Mouse (Mus musculus) monocyte, adult 5-6 weeks (primary cell): ENCODE results near the gene Cyb561d1. TPM values are rescaled to one million over a fixed set of nuclear protein-coding genes. Genes with fewer than 3 reads are reported as not detected.

Experiments used
- ATAC-seq: fragments of 153-309, 156-312 bp; replicated peaks from 2 replicates; pipeline ENCODE4 v1.8.0; 2017; ENCODE audit warnings: mild to moderate bottlenecking; ENCODE audit not compliant: low TSS enrichment, insufficient number of reproducible peaks, severe bottlenecking, poor library complexity, low FRiP score
- total RNA-seq: library from RNA; stranded (forward); fragments of 200-1000, 200-491, 200-594 nt; gene quantifications from 3 replicates; pipeline ENCODE4 v1.2.3, GENCODE M21; 2017

Cyb561d1 gene
- total RNA-seq, 1 experiment from 2014 or later = 15.0 TPM

DNA sequence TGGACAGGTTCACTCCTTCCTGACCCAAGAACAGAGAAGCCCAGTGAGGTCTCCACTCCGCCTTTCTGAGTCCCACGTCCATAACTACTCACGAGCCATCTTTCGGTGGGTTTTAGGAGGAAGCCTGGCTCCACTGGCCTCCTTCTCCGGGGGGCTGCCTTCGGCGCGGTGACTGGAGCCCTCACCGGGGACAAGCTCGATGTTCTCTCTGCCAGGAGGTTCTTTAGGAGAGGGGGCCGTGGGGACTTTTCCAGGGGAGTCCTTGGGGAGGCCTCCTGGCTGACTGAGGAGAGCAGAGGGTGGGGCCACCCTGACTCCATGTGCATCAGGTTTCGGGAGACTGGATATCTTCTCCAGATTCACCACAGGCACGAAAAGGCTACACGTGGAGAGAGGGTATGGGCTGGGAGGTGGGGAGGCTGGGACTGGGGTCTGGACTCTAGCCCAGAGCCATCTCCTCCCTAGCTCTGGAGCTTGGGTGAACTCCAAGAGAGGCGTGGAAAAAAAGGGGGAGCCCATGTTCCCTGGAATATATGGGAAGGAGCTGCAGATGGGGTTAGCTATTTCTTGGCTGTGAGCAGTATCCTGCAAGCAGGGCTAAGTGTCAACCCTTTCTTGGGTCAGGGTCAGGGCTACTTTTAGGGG is 5.8 kb upstream of the Cyb561d1 start:
- no peak for ATAC-seq

DNA sequence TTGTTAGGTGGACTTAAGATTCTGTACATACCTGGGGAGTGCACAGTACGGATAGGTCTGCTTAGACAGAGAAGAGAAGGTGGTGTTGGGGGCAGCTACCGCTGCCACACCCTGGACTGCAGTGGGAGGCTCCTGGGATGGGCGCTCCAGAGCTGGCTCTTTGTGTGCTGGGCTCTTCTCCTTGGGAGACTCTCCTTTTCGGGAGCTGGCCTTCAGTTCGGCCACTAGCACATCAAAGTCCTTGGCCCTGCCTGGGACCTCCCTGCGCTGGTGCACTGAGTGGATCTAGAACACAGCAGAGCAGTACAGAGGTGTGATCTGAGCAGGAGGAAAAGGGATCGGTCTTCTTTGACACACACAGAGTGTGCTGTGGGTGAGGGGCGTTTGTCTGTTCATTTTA is 4.6 kb upstream of the Cyb561d1 start:
- ATAC-seq = no peak

DNA sequence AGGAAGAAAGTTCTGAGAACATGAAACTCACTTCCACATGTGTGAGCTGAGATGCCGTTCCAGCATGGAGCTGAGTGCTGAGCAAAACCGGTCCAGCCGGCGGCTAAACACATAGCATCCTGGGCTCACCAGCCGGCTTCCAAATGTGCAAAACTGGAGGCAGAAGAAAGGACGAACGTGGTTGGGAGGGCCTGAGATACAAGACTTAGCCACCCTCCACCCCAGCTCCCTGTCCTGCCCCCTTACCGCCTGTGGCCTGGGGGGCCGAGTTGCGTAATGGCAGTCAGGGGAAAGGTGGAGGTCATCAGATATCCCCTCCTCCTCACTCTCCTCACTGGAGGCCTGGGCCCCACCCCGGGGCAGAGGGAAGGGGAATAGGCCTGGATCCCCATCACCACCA is 3.5 kb upstream of the Cyb561d1 start:
- ATAC-seq = no peak

DNA sequence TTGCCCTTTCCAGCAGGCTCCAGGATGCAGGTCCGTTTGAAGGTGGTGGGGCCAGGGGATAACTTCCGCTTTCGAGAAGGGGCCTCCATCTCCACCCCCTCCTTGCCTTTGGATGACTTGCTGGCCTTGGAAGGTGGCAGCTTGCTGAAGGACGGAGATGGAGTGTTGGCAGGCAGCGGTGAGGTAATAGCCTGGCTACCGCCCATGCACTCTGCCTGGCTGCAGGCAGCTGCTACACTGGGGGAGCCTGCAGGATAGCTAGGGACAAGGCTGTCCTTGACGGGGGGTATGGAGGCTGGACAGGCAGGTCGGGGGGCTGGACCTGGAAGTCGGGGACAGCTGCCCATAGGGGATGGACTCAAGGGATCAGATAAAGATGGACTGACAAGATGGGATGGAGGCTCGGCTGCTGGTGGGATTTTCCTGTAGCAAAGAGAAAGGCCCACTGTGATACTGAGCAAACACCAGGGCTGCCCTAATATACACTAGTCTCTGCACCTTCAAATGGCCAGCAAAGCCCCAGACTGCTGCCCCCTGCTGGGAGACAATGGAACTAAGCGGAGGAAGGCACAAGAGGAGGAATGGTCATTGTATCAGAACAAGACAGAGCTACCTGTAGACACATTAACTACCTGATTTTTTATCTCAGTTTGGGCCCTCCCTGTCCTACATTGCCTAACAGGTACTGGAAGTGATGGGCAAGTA is 2.8 kb upstream of the Cyb561d1 start:
- peak; percentile 47 for ATAC-seq

DNA sequence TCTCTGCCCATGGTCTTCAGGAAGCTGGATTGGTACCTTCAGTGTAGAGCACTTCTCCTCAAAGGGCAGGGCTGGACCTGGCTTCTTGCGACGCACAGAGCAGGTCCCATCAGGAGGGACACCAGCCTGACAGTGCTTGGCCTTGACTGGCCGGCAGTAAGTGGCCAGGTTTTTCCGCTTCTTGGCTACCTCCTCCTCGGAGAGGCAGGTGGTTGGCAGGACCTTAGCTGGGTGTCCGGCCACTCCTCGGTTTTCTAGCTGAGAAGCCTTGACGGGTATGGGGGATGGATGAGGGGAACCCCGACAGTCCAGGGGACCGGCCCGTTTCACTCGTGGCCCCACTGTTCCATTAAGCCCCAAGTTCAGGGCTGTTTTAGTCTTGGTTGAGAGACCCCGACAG is 2.2 kb upstream of the Cyb561d1 start:
- ATAC-seq = no peak

DNA sequence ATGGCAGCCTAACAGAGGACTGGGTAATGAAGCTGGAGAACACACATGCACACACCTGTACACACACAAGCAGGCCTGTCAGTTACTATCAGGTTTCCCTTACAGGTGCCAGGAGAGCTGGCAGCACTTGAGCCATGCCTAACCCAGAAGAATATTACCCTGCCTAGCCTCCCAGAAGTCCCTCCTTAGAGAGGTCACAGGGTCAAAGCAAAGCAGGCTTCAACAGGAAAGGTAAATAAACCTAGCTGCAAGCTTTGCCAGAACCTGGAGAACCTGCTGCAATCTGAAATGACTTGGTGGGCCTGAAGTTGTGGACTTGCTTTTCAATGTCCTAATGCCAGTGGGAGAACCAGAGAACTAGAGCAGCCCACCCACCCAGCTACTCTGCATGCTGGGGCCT is 1.5 kb upstream of the Cyb561d1 start:
- no peak for ATAC-seq

DNA sequence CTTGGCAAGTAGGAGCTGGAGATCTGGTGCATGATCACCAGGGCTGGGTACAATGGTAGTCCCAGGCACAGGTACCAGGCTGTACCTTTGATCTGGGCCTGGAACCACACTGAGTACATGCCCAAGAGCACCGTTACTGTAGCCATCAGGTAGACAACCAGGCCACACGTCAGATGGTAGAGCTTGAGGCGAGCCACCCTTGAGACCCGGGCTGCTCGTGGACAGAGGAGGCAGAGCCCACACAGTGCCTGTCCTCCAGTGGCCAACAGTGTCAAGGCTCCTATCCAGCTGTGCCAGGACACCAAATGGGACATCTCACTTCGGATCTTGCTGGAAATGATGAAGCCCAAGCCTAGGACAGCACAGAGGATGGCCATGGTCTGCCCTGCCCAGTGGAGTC is 1.8 kb downstream of the Cyb561d1 start:
- no peak for ATAC-seq

DNA sequence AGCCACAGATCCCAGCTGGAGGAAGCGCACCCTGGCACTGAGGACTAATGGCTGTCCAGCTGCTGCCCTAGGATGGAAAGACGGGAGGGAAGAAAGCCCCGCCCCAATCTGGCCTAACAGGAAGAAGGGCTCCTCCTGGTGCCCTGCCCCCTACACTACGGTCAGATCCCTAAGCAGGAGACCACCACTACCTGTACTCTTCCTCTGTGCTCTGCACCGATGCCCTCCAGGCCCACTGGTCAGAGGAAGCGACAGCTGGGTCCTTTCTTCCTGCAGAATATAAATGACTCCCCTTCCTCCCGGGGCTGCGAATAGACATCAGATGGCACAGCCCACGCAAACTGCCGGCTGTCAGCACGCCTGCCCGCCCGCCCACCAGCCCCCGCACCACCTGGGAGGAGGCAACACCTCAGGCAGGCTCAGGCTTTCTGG is 3.9 kb downstream of the Cyb561d1 start:
- ATAC-seq = no peak

DNA sequence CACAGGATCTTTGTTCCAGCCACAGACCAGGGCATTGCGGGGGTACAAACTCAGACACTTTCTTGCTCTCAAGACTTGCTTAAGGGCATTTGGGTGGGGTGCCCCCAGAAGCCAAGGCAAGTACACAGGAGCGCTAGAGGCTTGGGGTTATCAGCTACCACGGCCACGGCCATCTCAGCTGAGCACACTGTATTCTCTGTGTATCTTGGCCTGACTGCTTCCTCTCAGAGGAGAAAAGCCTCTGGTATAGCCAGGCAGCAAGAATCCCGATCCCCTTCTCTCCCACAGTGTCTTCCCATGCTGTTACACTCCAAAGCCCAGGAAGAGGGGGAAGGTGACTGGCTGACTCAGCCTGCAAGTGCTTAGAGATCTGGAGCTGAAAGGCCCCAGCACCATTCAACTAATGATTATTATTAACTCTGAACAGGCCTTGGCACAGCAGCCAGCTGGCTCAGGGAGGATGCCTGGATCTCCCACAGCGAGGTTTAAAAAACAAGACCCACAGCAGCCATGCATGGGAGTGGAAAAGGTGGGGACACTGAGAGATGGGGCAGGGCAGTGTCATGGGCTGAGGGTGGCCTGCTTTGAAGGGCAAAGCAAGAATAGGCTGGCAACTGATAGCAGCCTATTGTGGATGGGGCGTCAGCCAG is 4.9 kb downstream of the Cyb561d1 start:
- ATAC-seq = no peak

DNA sequence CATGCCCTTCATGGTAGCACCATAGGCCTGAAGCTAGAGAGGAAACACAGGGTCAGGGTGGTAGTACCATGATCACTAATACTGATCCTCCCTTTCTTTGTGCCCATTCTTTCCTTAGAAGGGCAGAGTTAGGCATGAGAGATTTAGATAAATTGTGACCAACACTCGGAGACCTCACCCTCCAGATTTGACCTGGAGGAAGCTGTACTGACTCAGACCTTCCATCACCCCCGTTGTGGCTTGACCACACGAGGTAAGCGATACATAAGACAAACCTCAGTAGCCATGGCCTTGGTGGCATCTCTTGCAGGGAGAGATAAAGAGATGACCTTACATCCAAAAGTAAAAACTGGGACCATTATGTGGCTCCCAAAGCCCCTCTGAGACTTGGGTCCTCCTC is 5.7 kb downstream of the Cyb561d1 start:
- no peak for ATAC-seq

DNA sequence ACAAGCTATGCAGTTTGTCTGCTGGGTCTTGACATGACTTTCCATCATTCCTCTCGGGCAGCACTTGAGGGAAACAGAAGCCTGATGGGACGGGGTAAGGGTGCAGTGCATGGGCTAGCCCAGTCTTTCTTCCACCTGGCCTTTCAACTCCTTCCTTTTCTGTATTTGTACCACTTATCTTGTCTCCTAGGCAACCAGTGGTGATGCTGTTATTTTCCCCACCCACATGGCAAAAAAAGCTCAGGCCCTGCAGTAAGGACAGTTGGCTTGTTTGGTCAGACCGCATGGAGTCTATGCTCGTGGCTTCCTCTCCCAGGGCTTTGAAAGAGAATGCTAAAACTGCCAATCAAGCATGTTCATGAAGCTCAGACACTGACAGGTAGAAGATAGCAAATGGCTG is 7.3 kb downstream of the Cyb561d1 start:
- no peak for ATAC-seq

DNA sequence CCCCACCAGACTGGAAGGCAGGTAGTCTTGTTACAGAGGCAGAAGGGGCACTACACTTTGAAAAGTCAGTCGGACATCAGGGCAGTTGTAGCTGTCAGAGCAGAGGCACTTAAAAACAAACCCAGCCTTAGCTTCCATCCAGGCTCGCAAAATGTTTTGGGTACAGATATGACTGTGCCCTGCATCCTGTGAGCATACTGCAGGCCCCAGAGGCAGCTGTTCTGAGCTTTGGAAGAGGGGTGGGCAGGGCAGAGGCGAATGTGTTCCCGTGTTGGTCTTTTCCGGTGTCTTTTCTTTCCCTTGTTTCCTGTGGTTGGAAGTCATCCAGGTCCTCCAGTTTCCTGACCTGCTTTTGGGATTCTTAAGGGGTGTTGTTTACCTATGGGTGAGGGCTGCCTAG is 11.1 kb downstream of the Cyb561d1 start:
- ATAC-seq = no peak

DNA sequence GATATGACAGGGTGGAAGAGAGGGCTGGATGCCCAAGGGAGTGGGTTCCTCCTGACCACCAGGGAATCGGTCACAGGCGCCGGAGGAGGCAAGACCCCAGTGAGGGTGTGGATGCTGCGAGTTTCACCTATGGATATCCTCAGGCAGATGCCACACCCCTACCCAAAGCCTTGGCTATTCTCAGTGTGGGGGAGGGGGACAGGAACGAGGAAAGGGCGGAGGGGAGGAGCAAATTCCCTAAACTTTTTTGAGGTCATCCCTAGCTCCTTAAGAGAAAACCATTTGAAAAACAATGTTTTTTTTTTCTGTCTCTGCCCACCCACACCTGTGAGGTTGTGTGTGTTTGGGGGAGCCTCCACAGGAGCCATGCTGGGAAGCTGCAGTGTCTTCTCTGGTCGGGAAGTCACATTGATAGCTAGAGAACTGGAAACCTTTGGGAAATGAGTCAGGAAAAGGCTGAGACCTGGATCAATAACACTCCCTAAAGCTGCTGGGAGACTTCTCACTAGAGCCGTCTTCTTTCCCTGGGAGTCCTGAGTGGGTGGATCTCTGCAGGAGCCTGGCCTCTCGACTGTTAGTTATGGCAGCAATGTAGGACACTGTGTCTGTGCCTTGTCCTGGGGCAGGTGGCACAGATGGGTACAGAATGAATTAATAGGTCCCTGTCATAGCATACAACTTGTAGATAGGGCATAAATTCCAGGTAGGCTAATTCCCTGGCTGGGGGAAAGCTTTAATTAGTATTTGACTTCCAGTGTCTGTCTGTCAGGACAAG is 12.1 kb downstream of the Cyb561d1 start:
- ATAC-seq = no peak

DNA sequence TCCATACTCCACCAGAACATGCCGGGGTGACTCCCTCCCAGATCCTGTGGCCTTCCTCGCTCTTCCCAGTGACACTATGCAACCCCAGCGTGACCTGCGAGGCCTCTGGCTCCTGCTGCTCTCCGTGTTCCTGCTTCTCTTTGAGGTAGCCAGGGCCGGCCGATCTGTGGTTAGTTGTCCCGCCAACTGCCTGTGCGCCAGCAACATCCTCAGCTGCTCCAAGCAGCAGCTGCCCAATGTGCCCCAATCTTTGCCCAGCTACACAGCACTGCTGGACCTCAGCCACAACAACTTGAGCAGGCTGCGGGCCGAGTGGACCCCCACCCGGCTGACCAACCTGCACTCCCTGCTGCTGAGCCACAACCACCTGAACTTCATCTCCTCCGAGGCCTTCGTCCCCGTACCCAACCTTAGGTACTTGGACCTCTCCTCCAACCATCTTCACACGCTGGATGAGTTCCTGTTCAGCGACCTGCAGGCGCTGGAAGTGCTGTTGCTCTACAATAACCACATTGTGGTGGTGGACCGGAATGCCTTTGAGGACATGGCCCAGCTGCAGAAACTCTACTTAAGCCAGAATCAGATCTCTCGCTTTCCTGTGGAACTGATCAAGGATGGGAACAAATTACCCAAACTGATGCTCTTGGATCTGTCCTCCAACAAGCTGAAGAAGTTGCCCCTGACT is 13.8 kb downstream of the Cyb561d1 start:
- no peak for ATAC-seq

DNA sequence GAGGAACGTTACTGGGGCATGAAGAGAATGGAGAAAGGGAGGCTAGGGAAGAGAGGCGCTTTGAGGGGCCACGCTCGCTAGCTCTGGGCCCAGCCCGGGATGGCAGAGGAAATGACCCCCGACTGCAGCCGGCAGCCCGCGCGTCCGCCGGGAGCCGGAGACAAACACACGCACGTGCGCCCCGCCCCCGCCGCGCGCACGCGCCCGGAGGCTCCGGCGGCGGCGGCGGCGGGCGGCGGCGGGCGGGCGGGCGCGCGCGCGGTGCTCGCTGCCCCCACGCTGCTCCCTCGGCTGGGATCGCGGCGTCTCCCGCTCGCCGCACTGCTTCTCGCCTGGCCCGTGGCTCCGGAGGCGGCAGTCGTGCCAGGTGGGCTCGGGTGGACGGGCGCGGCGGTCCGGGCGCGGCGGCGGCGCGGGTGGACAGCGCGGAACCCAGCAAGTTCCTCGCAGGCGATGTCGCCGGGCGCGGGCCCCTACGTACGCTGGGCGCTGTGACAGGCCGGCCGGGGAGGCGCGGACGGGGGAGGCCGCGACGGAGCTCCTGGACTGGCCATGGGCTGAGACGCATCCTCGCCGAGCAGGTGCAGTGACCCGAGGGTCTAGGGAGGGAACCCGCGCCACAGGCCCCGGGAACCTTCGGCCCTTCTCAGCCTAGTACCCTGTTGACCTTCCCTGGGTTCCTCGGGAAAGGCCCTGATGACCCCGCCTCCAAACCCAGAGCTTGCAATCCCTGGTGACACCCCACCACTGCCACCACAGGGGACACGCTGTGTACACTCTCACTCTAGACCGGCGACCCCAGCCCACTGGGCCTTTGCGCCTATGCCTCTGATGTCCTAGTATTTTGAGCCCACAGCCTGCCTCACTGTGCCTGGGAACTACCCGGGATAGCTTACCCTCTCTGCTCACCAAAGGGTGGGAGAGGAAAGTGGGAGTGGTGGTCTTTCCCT is 14.6 kb downstream of the Cyb561d1 start, which contains the start of gene Amigo1:
Amigo1 (plus strand) TSS at position 238 of the 950 bp plus-strand sequence.
- peak; percentile 23; the same call in 1 of the 2 replicates for ATAC-seq

DNA sequence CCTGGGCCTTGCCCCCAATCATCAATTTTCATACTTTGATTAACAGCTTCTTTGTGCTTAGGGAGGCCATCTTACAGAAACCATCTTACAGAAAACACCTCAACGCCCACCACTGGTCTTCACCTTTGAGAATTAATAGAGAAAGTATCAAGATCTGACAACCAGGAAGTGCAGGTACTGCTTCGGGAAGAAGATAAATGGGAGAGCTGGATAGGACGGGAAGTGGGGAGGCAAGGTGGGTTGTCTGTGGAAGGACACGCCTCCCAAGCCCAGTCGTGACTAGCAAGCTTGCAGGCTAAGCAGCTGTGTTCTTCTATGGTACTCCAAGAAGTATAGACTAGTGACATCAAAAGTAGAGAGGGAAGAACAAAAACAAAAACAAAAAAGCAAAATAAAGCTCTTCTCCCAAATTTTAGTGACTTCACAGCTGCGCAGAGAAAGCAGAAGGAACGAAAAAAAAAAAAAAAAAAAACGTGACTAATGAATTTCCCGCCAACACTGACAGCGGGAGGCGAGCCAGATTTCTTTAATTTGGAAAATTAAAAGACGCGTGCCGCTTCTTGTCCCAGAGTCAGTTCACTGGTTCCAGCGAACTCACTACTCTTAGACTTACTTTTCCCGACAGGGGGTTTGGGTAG is 15.4 kb downstream of the Cyb561d1 start:
- no peak for ATAC-seq

DNA sequence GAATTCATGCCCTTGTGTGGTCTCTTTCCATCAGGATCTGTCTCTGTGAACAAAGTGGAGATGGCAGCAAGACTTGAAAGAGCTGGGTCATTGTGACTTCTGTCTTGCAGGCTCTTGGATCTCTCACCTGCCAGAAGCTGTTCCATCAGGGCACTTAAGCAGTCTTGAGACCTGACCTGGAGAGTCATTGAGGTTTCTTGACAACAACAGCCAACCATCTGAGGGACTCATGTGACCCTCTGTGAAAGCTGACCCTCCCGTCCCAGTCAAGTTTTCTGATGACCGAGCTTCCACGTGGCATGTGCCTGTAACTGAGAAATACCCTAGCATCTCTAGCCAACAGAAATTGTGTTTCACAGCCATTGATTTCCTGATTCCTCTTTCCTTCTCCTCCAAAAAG is 16.3 kb downstream of the Cyb561d1 start:
- no peak for ATAC-seq
